Mouse (Mus musculus) G1E (cell line): ENCODE results near the gene Agap2. TPM values are rescaled to one million over a fixed set of nuclear protein-coding genes. Genes with fewer than 3 reads are reported as not detected.

Experiments used
- ATAC-seq: 2 replicates; pipeline ENCODE4 v1.8.0; 2016; ENCODE audit warnings: mild to moderate bottlenecking; ENCODE audit not compliant: insufficient number of reproducible peaks, poor library complexity, low FRiP score, severe bottlenecking; ENCODE audit errors: extremely low read depth
- DNase-seq: peaks from one replicate; pipeline ENCODE4 v3.0.0; 2012; ENCODE audit warnings: low spot score
- H3K27me3 ChIP-seq: 2 replicates; pipeline ENCODE4 v1.6.1; 2012; ENCODE audit warnings: mild to moderate bottlenecking, low read length, inconsistent platforms; ENCODE audit not compliant: insufficient read depth
- H3K36me3 ChIP-seq: replicated peaks from 2 replicates; pipeline ENCODE3; 2012; ENCODE audit warnings: mild to moderate bottlenecking, inconsistent platforms
- H3K4me1 ChIP-seq: 2 replicates; pipeline ENCODE4 v1.6.1; 2012; ENCODE audit warnings: low read depth, low read length, inconsistent platforms, mixed read lengths; ENCODE audit not compliant: insufficient read depth
- H3K4me3 ChIP-seq: 2 replicates; pipeline ENCODE4 v1.5.1; 2012; ENCODE audit warnings: low read depth, mild to moderate bottlenecking, inconsistent platforms, low read length, moderate library complexity, mixed read lengths
- H3K9me3 ChIP-seq: replicated peaks from 2 replicates; pipeline ENCODE4 v1.6.1; 2012; ENCODE audit warnings: inconsistent platforms
- CTCF ChIP-seq: IDR thresholded peaks from 2 replicates; pipeline ENCODE4 v1.5.1; 2012; ENCODE audit warnings: low read depth, low read length, inconsistent platforms, mixed read lengths
- GATA1 ChIP-seq: IDR thresholded peaks from 2 replicates; pipeline ENCODE4 v1.6.1; 2012; ENCODE audit warnings: borderline replicate concordance, low read length, inconsistent platforms, mixed read lengths
- GATA2 ChIP-seq: IDR thresholded peaks from 2 replicates; pipeline ENCODE4 v1.6.1; 2012; ENCODE audit warnings: low read depth, low read length, inconsistent platforms, borderline replicate concordance
- POLR2AphosphoS5 ChIP-seq: IDR thresholded peaks from 2 replicates; pipeline ENCODE4 v1.6.1; 2012; ENCODE audit warnings: low read depth, low read length, inconsistent platforms; ENCODE audit not compliant: insufficient replicate concordance
- TAL1 ChIP-seq: conservative IDR thresholded peaks from 2 replicates; pipeline ENCODE4 v1.6.1; 2012; ENCODE audit warnings: low read depth, low read length, inconsistent platforms, mixed read lengths
- polyA plus RNA-seq: library from polyadenylated mRNA; stranded (reverse); fragments of >175 nt; gene quantifications from 2 replicates; pipeline ENCODE4 v1.2.3, GENCODE M21; 2012
- total RNA-seq, 2 experiments: library from RNA; stranded (forward) in 1 of 2; stranded (reverse) in 1 of 2; fragments of 200-1000 nt in 1 of 2; fragments of >200 nt in 1 of 2; fragmentation: Nextera tagmentation in 1 of 2; gene quantifications; 2 replicates each; pipeline ENCODE4 v1.2.3; 2014 to 2017

Gene Agap2
- total and polyA plus RNA-seq, 3 experiments: 0.26 to 1.3 (median 1.1) TPM

GRCm38 (mm10) chr10:127121066-127121477 is 46.0 kb downstream of the Agap2 start, which contains the start of gene Os9:
TSS of gene Os9 (minus strand) at chr10:127121131.
- peak within 1 kb of the TSS; percentile 97 for H3K4me3 ChIP-seq
- TF ChIP-seq CTCF (no peak), GATA1 (no peak), TAL1 (no peak), POLR2AphosphoS5 (no peak), GATA2 (no peak)
- peak; percentile 93 for ATAC-seq
- H3K36me3 ChIP-seq: peaks cover 39% of the 10 kb centered on the region
- no peaks in the 10 kb centered on the region for H3K27me3 ChIP-seq
- H3K9me3 ChIP-seq: no peaks in the 10 kb centered on the region
- DNase-seq: peak; percentile 95
- H3K4me1 ChIP-seq: peaks cover 66% of the 10 kb centered on the region

- TF ChIP-seq CTCF (no peak), POLR2AphosphoS5 (no peak), TAL1 (no peak), GATA1 (no peak), GATA2 (no peak)
- no peak overlapping the region for H3K4me3 ChIP-seq
- H3K4me1 ChIP-seq: peaks cover 76% of the 10 kb centered on the region
- H3K9me3 ChIP-seq: no peaks in the 10 kb centered on the region
- no peaks in the 10 kb centered on the region for H3K27me3 ChIP-seq
- ATAC-seq (no peak), DNase-seq (no peak)
- H3K36me3 ChIP-seq: peaks cover 30% of the 10 kb centered on the region
These were observed 46.9 kb downstream of the Agap2 start for GRCm38 (mm10) chr10:127122018-127122417.

- peaks cover 21% of the 10 kb centered on the region for H3K36me3 ChIP-seq
- no peaks in the 10 kb centered on the region for H3K9me3 ChIP-seq
- DNase-seq (no peak), ATAC-seq (no peak)
- peaks cover 84% of the 10 kb centered on the region for H3K4me1 ChIP-seq
- H3K27me3 ChIP-seq: no peaks in the 10 kb centered on the region
- peak overlapping the region; percentile 10; the same call in 1 of the 2 replicates for H3K4me3 ChIP-seq
- TF ChIP-seq POLR2AphosphoS5 (no peak), CTCF (no peak), GATA2 (no peak), TAL1 (no peak), GATA1 (no peak)
These were observed 47.8 kb downstream of the Agap2 start for GRCm38 (mm10) chr10:127122784-127123435.

- ATAC-seq (no peak), DNase-seq (no peak)
- TF ChIP-seq GATA2 (no peak), CTCF (peak; percentile 56)
- H3K4me1 ChIP-seq: peaks cover 89% of the 10 kb centered on the region
- H3K9me3 ChIP-seq: no peaks in the 10 kb centered on the region
- H3K36me3 ChIP-seq: peaks cover 16% of the 10 kb centered on the region
- H3K27me3 ChIP-seq: no peaks in the 10 kb centered on the region
- no peak overlapping the region; the same call in 1 of the 2 replicates for H3K4me3 ChIP-seq
These were observed 48.3 kb downstream of the Agap2 start for GRCm38 (mm10) chr10:127123436-127123805.

GRCm38 (mm10) chr10:127125210-127126001 is 50.3 kb downstream of the Agap2 start:
- peak; percentile 9; the same call in 1 of the 2 replicates for ATAC-seq
- TF ChIP-seq GATA2 (no peak), TAL1 (peak; percentile 24; the same call in 1 of the 2 replicates)
- peaks cover 82% of the 10 kb centered on the region for H3K4me1 ChIP-seq
- no peak overlapping the region; the same call in 1 of the 2 replicates for H3K4me3 ChIP-seq
- H3K9me3 ChIP-seq: no peaks in the 10 kb centered on the region; the same call in 1 of the 2 replicates
- H3K27me3 ChIP-seq: no peaks in the 10 kb centered on the region
- DNase-seq: peak; percentile 37
- H3K36me3 ChIP-seq: no peaks in the 10 kb centered on the region

- H3K4me1 ChIP-seq: peaks cover 83% of the 10 kb centered on the region
- no peaks in the 10 kb centered on the region for H3K36me3 ChIP-seq
- H3K4me3 ChIP-seq: peak overlapping the region; percentile 56; the same call in 1 of the 2 replicates
- TF ChIP-seq GATA2: no peak
- no peak for TF ChIP-seq GATA1
- no peak for TF ChIP-seq POLR2AphosphoS5
- TF ChIP-seq CTCF: no peak
- TF ChIP-seq TAL1: no peak
- DNase-seq (peak; percentile 53), ATAC-seq (peak; percentile 77)
- H3K9me3 ChIP-seq: no peaks in the 10 kb centered on the region; the same call in 1 of the 2 replicates
- H3K27me3 ChIP-seq: no peaks in the 10 kb centered on the region
These were observed 51.5 kb downstream of the Agap2 start for GRCm38 (mm10) chr10:127126579-127126978.
